Mouse (Mus musculus): Measurements from ENCODE around the gene Cnpy1.
A peak's percentile ranks its signal among the peaks of the same experiment; 100 is the strongest.

Cnpy1 gene

GRCm38 (mm10) chr5:28238876-28239275 is 6.7 kb downstream of the Cnpy1 start:
- no peak for DNase-seq

GRCm38 (mm10) chr5:28238152-28238551 is 7.5 kb downstream of the Cnpy1 start:
- DNase-seq: peak; percentile 8

DNA sequence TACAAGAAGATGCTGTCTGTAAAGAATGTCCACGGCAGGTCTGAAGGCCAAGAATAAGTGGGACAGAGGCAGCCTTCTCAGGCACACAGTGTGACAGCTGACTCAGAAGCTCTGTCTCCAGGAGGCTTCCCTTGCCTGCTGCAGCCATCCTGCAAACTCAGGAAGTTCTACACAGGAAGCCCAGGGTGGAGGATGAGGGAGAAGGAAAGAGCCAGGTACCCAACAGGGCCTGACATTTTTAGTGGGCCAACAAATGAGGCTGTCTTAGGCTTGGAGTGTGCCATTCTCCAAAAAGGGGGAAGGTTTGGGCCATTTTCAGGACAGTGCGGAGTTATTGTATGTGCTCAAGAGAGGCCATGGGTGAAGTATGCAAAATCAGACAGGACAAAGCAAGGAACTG is 7.9 kb downstream of the Cnpy1 start:
- DNase-seq: no peak

DNA sequence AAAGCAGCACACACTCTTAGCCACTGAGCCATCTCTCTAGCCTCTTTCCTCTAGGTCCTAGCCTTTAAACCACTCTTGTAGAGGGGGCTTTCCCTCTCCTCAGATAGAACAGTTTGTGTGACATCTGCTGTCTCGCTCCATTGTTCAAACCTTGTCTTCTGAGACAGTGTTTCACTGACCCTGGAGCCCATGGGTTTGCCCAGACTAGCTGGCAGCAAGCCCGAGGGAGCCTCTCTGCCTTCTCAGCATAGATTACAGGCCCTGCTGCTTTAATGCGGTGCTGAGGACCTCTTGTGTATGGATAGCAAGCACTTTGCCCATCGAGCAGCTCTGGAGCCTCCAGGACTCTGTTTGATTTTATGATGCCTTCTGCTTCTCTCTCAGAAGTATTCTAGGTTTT is 8.6 kb downstream of the Cnpy1 start:
- DNase-seq: no peak

DNA sequence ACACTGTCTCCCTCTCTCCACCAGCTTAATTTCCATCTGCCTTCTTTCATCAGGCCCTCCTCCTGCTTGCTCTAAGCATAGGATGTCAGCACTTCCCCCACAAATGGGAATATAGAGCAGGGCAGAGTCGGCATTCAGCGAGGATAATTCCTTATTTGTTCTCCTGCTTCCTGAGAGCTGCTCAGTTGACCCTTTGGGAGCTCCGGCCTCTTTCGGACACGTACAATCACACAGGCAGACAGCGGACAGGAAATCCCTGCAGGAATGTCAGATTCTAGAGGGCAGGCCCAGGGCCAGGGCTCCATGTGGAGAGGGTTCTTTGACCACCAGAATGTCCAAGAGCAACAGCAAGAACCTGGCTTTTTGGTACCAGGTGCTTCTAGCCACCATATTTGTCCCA is 9.5 kb downstream of the Cnpy1 start:
- no peak for DNase-seq

DNA sequence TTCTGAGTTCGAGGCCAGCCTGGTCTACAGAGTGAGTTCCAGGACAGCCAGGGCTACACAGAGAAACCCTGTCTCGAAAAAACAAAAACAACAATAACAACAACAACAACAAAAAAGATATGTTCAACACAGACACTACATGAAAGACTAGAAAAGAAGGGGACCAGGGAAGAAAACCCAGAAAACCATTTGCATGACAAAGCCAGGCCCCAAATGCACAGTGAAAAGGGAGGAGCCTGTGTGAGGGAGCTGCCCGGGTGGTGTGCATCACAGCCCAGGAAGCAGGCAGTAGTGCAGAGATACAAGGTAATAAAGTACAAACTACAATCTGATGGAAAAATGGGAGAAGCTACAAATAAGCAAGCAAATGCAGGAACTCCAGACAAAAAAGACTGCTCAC is 13.5 kb downstream of the Cnpy1 start:
- DNase-seq: no peak

- DNase-seq: no peak
These were observed 26.0 kb downstream of the Cnpy1 start for GRCm38 (mm10) chr5:28219596-28219995.

DNA sequence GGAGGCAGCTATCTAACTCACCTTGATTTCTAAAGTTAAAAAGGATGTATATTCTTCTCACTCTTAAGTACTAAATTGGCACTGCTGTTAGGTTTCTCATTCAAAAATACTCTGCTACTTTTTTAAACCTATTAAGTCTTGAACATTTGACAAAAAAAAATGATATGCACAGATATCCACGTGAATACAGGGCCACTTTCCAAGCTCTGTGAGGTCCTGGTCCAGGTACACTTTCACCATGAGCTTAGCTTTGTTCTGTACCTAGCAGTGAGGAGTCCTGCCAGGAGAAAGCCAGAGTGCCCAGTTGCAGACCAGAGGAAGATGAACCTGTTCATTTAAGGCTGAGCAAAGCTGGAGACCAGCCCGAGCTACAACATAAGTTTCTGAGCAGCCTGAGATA is 32.2 kb downstream of the Cnpy1 start:
- DNase-seq: no peak

DNA sequence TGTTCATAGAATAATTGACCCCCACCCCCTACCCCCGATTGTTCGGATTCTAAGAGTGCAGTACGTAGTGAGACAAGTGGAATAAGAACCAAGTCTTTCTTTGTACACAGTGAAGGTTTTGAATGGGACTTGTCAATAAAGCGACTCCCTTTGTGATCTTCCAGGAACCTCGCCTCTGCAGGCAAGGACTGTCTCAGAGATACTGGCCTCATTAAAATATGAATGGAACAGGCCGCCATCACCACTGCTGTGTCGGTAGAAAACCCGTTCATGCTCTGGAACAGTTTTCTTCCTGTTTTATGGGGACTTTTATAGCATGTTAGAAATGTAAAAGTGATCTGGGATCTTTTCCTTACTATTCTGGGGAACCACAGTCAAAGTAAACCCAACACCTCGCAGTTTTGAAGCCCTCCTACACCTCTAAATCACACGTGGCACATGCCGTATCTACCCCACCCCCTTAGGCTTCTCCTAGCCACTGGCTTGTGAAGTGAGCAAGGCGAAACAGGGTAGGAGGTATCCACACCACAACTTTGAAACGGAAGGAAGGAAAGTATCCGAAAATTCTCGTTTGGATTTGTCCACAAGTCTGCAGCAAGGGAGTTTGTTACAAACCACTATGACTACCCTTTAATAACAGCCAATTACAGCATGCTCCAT is 33.8 kb downstream of the Cnpy1 start:
- DNase-seq: no peak

DNA sequence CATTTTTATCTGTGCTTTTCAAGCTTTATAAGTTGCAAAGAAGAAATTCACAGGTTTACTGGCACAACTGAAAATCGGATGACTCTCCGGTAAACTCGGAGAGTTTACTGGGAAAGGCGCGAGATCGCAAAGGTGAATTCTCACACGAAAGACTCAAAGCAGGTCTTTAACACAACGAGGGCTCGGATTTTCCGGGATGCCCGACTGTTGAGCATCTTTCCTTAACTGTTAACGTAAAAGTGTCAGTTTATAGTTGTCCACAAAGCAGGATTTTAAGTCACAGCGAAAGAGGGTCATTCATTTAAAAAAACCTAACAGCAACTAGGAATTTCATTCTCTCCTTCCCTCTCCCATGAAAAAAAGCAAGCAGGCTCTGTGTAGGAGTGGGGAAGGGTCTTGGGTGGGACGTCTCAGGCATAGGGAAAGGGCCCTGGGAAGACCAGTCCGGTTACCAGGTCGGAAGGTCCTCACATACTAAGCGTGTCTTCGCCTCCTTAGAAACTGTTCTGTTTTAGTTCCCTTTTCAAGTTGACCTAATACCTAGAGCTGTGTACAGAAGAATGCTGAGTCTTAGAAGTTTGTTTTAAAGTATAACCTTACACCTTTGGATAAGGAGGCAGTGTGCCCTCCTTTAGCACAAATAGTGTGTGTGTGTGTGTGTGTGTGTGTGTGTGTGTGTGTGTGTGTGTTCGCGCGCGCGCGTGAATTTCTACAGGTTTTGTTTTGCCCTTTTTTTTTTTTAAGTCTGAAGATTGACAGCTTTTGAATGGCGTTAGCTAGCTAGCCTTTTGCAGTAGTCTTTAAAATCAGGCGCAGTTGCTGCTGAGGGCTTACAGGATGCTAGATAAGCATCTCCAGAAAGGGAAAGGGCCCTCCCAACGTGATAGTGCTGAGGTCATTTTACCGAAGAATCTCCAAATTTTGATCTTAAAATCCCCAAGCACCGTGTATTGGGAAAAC is 34.7 kb downstream of the Cnpy1 start:
- DNase-seq: no peak

- DNase-seq: no peak
These were observed 35.8 kb downstream of the Cnpy1 start for GRCm38 (mm10) chr5:28209549-28210431.

- DNase-seq: no peak
These were observed 36.7 kb downstream of the Cnpy1 start for GRCm38 (mm10) chr5:28208726-28209520.

- DNase-seq: no peak
These were observed 38.6 kb downstream of the Cnpy1 start for GRCm38 (mm10) chr5:28207043-28207442.

- no peak for DNase-seq
These were observed 39.2 kb downstream of the Cnpy1 start for GRCm38 (mm10) chr5:28206448-28206847.

- DNase-seq: no peak
These were observed 40.9 kb downstream of the Cnpy1 start for GRCm38 (mm10) chr5:28204678-28205077.

GRCm38 (mm10) chr5:28203086-28203485 is 42.5 kb downstream of the Cnpy1 start:
- no peak for DNase-seq

GRCm38 (mm10) chr5:28199089-28199873 is 46.3 kb downstream of the Cnpy1 start:
- DNase-seq: no peak

DNA sequence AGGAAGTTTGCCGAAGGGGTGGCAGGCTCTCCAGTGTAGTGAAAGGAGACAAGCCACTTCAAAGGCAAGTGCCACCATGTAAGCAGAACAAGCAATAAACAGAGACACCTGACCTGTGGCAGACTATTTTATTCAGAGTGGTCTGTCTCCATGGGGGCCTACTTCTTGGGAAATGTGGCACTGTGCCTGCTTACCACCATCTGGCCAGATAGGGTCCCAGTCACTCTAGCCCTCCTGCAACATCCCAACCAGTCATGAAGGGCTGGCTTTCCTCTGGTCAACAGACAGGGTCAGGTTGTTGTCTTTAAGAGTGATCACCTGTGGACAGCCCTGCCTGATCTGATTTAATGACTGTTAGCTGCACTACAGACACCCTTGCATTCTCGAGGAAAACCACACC is 50.1 kb downstream of the Cnpy1 start:
- no peak for DNase-seq

DNA sequence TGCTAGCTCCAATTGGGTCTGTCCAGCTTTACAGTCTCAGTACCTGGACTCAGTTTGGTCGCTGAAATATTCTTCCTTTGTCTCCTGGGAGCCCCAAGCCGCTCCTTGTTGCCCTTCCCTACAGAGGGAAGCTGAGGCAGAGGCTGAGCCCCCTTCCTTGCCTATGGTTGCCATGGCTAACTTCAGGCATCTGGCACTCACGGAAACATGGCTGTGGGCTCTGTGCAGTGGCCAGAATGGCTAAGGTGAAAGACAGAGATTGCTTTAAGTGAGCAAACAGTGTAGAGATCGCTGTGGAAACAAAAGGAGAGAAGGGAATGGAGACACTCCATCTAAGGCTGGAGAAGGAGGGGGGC is 53.5 kb downstream of the Cnpy1 start:
- no peak for DNase-seq

GRCm38 (mm10) chr5:28191201-28192098 is 54.2 kb downstream of the Cnpy1 start:
- no peak for DNase-seq
